Mouse (Mus musculus) lung, postnatal 0 days (tissue): ENCODE data around the gene Uvssa.

Experiments
- CTCF ChIP-seq: IDR thresholded peaks from 2 replicates; pipeline ENCODE4 v1.5.1; 2016; ENCODE audit warnings: antibody characterized with exemption, mild to moderate bottlenecking
- EP300 ChIP-seq: IDR thresholded peaks from 2 replicates; pipeline ENCODE4 v1.6.1; 2016; ENCODE audit warnings: antibody characterized with exemption, mild to moderate bottlenecking, control low read depth

- no peak for TF ChIP-seq CTCF
- no peak for TF ChIP-seq EP300
These were observed 18.5 kb downstream of the Uvssa start for GRCm38 (mm10) chr5:33396828-33397227.
